Mouse (Mus musculus) ES-E14 (cell line): ENCODE data around the gene Ppm1h.

Source experiments
- HCFC1 ChIP-seq: IDR thresholded peaks from 2 replicates; pipeline ENCODE4 v1.6.1; 2012; ENCODE audit warnings: low read length, inconsistent platforms, borderline replicate concordance; ENCODE audit not compliant: insufficient read depth
- ZNF384 ChIP-seq: IDR thresholded peaks from 2 replicates; pipeline ENCODE4 v1.6.1; 2012; ENCODE audit warnings: low read depth, low read length, inconsistent platforms

- TF ChIP-seq ZNF384 (no peak), HCFC1 (no peak)
These were observed 75.4 kb downstream of the Ppm1h start for GRCm38 (mm10) chr10:122753924-122754307.
